Mouse (Mus musculus): ENCODE measurements at regions not wholly inside any gene's neighbourhood (a gene's known extent, or its start where the extent isn't known, plus 50 kb on each side); places are given as distances from the start of the nearest gene placed in this dataset.
A peak's percentile ranks its signal among the peaks of the same experiment; 100 is the strongest.

- Histone ChIP-seq H3K9ac (ENCODE audit: low read depth, low read length, severe bottlenecking) (no peak overlapping the region), H3K36me3 (ENCODE audit: control insufficient read depth, insufficient read depth, low read length) (no peaks in the 10 kb centered on the region), H3K4me1 (ENCODE audit: control insufficient read depth, insufficient read depth, low read length) (peaks cover 14% of the 10 kb centered on the region), H3K4me2 (replicated peaks; ENCODE audit: low read depth, low read length, severe bottlenecking) (no peak overlapping the region), H3K9me3 (ENCODE audit: control insufficient read depth, low read length) (no peaks in the 10 kb centered on the region), H3K27me3 (ENCODE audit: control insufficient read depth, insufficient read depth, low read length) (no peaks in the 10 kb centered on the region), H3K27ac (replicated peaks; ENCODE audit: low read depth, low read length) (no peak overlapping the region), H3K4me3 (replicated peaks; ENCODE audit: low read length) (no peak overlapping the region)
- ATAC-seq (ENCODE audit: low FRiP score, low read depth), result no peak
- WGBS, result 57% methylated on average over 10 of the region's 12 CpGs
- TF ChIP-seq POLR2A (IDR thresholded peaks at IDR 0.05; ENCODE audit: borderline replicate concordance, extremely low read depth, insufficient read depth, insufficient read length), result no peak
- DNase-seq (ENCODE audit: low spot score), result no peak
These were observed 316.2 kb upstream of the A1bg start for GRCm38 (mm10) chr15:61238996-61239395.

GRCm38 (mm10) chr15:61229579-61229978, 306.8 kb upstream of the A1bg start:
- no peaks in the 10 kb centered on the region for H3K4me1 ChIP-seq (ENCODE audit: control insufficient read depth, insufficient read depth, low read length)
- no peaks in the 10 kb centered on the region for H3K27me3 ChIP-seq (ENCODE audit: control insufficient read depth, insufficient read depth, low read length)
- no peak overlapping the region for H3K9ac ChIP-seq (ENCODE audit: low read depth, low read length, severe bottlenecking)
- 57% methylated on average over 3 of the region's 3 CpGs for WGBS
- no peak for TF ChIP-seq POLR2A (IDR thresholded peaks at IDR 0.05; ENCODE audit: borderline replicate concordance, extremely low read depth, insufficient read depth, insufficient read length)
- no peak overlapping the region for H3K4me2 ChIP-seq (replicated peaks; ENCODE audit: low read depth, low read length, severe bottlenecking)
- ATAC-seq (ENCODE audit: low FRiP score, low read depth), result no peak
- H3K27ac ChIP-seq (replicated peaks; ENCODE audit: low read depth, low read length), result no peak overlapping the region
- H3K36me3 ChIP-seq (ENCODE audit: control insufficient read depth, insufficient read depth, low read length), result no peaks in the 10 kb centered on the region
- no peaks in the 10 kb centered on the region for H3K9me3 ChIP-seq (ENCODE audit: control insufficient read depth, low read length)
- no peak overlapping the region for H3K4me3 ChIP-seq (replicated peaks; ENCODE audit: low read length)
- peak; percentile 14 for DNase-seq (ENCODE audit: low spot score)

- ATAC-seq (ENCODE audit: low FRiP score, low read depth), result no peak
- TF ChIP-seq POLR2A (IDR thresholded peaks at IDR 0.05; ENCODE audit: borderline replicate concordance, extremely low read depth, insufficient read depth, insufficient read length), result no peak
These were observed 300.1 kb upstream of the A1bg start for GRCm38 (mm10) chr15:61222923-61223322.

GRCm38 (mm10) chr15:61210161-61210560, 287.3 kb upstream of the A1bg start:
- no peak for ATAC-seq (ENCODE audit: low FRiP score, low read depth)

More at GRCm38 (mm10) chr15:61222923-61223322, 300.1 kb upstream of the A1bg start:
- H3K9me3 ChIP-seq (ENCODE audit: control insufficient read depth, low read length), result no peaks in the 10 kb centered on the region
- H3K4me3 ChIP-seq (replicated peaks; ENCODE audit: low read length), result no peak overlapping the region
- no peaks in the 10 kb centered on the region for H3K27me3 ChIP-seq (ENCODE audit: control insufficient read depth, insufficient read depth, low read length)
- H3K36me3 ChIP-seq (ENCODE audit: control insufficient read depth, insufficient read depth, low read length), result no peaks in the 10 kb centered on the region
- no peak overlapping the region for H3K27ac ChIP-seq (replicated peaks; ENCODE audit: low read depth, low read length)
- no peaks in the 10 kb centered on the region for H3K4me1 ChIP-seq (ENCODE audit: control insufficient read depth, insufficient read depth, low read length)
- 60% methylated on average over 1 of the region's 1 CpGs for WGBS
- H3K4me2 ChIP-seq (replicated peaks; ENCODE audit: low read depth, low read length, severe bottlenecking), result no peak overlapping the region
- no peak overlapping the region for H3K9ac ChIP-seq (ENCODE audit: low read depth, low read length, severe bottlenecking)
- no peak for DNase-seq (ENCODE audit: low spot score)

GRCm38 (mm10) chr15:61189981-61190380, 267.2 kb upstream of the A1bg start:
- H3K4me2 ChIP-seq (replicated peaks; ENCODE audit: low read depth, low read length, severe bottlenecking), result no peak overlapping the region
- peak overlapping the region; percentile 3; the same call in 1 of the 2 replicates for H3K27ac ChIP-seq (replicated peaks; ENCODE audit: low read depth, low read length)
- no peak for ATAC-seq (ENCODE audit: low FRiP score, low read depth)
- H3K9me3 ChIP-seq (ENCODE audit: control insufficient read depth, low read length), result no peaks in the 10 kb centered on the region
- no peak for DNase-seq (ENCODE audit: low spot score)
- peaks cover 5% of the 10 kb centered on the region for H3K4me1 ChIP-seq (ENCODE audit: control insufficient read depth, insufficient read depth, low read length)
- H3K36me3 ChIP-seq (ENCODE audit: control insufficient read depth, insufficient read depth, low read length), result no peaks in the 10 kb centered on the region
- H3K9ac ChIP-seq (ENCODE audit: low read depth, low read length, severe bottlenecking), result no peak overlapping the region
- WGBS, result 67% methylated on average over 1 of the region's 1 CpGs
- no peak overlapping the region for H3K4me3 ChIP-seq (replicated peaks; ENCODE audit: low read length)
- TF ChIP-seq POLR2A (IDR thresholded peaks at IDR 0.05; ENCODE audit: borderline replicate concordance, extremely low read depth, insufficient read depth, insufficient read length), result no peak
- H3K27me3 ChIP-seq (ENCODE audit: control insufficient read depth, insufficient read depth, low read length), result no peaks in the 10 kb centered on the region

More at GRCm38 (mm10) chr15:61210161-61210560, 287.3 kb upstream of the A1bg start:
- TF ChIP-seq POLR2A (IDR thresholded peaks at IDR 0.05; ENCODE audit: borderline replicate concordance, extremely low read depth, insufficient read depth, insufficient read length), result no peak
- Histone ChIP-seq H3K9me3 (ENCODE audit: control insufficient read depth, low read length) (no peaks in the 10 kb centered on the region), H3K27me3 (ENCODE audit: control insufficient read depth, insufficient read depth, low read length) (no peaks in the 10 kb centered on the region), H3K9ac (ENCODE audit: low read depth, low read length, severe bottlenecking) (no peak overlapping the region), H3K4me2 (replicated peaks; ENCODE audit: low read depth, low read length, severe bottlenecking) (no peak overlapping the region), H3K27ac (replicated peaks; ENCODE audit: low read depth, low read length) (no peak overlapping the region), H3K4me1 (ENCODE audit: control insufficient read depth, insufficient read depth, low read length) (no peaks in the 10 kb centered on the region), H3K36me3 (ENCODE audit: control insufficient read depth, insufficient read depth, low read length) (no peaks in the 10 kb centered on the region), H3K4me3 (replicated peaks; ENCODE audit: low read length) (no peak overlapping the region)
- peak; percentile 56 for DNase-seq (ENCODE audit: low spot score)

- 33% methylated on average over 8 of the region's 8 CpGs for WGBS
- ATAC-seq (ENCODE audit: low FRiP score, low read depth) (no peak; the same call in 1 of the 2 replicates), DNase-seq (ENCODE audit: low spot score) (peak; percentile 76)
- Histone ChIP-seq H3K4me3 (replicated peaks; ENCODE audit: low read length) (no peak overlapping the region), H3K36me3 (ENCODE audit: control insufficient read depth, insufficient read depth, low read length) (no peaks in the 10 kb centered on the region), H3K4me2 (replicated peaks; ENCODE audit: low read depth, low read length, severe bottlenecking) (no peak overlapping the region), H3K9me3 (ENCODE audit: control insufficient read depth, low read length) (no peaks in the 10 kb centered on the region), H3K9ac (ENCODE audit: low read depth, low read length, severe bottlenecking) (no peak overlapping the region), H3K27ac (replicated peaks; ENCODE audit: low read depth, low read length) (peak overlapping the region; percentile 3; the same call in 1 of the 2 replicates), H3K4me1 (ENCODE audit: control insufficient read depth, insufficient read depth, low read length) (peaks cover 7% of the 10 kb centered on the region), H3K27me3 (ENCODE audit: control insufficient read depth, insufficient read depth, low read length) (no peaks in the 10 kb centered on the region)
- no peak for TF ChIP-seq POLR2A (IDR thresholded peaks at IDR 0.05; ENCODE audit: borderline replicate concordance, extremely low read depth, insufficient read depth, insufficient read length)
These were observed 266.7 kb upstream of the A1bg start for GRCm38 (mm10) chr15:61189481-61189880.
